In the genomic region with DNA sequence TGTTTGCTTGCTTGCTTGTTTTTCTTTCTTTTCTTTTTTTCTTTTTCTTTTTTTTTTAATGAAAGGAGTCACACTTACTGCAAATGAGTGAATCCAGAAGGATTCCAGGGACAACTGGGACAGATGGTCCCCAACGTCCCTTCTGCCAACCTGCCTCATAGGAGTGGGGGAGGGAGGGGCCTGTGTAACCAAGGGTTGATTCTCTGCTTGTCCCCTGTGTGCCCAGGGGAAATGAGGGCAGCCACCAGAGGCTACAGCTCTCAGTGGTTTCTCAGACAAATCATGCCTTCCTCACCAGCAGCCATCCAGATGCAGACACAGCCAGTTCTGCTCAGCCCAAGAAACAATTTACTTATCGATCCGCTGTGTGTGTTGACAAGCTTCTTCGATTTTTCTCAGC, we compare ENCODE assay signal across 15 mouse cellular contexts. TPM values are rescaled to one million over a fixed set of nuclear protein-coding genes. Genes with fewer than 3 reads are reported as not detected.
A peak's percentile ranks its signal among the peaks of the same experiment; 100 is the strongest.
DNase-seq lines count a peak whose midpoint lies in the region; ATAC-seq lines count a peak whose summit lies in the region.
"Had no signal": no experiment of that assay in that cellular context is flagged by ENCODE, and none has a peak within 500 bp of the region (broad histone marks: within the 10 kb centered on the region; RNA-seq: fewer than 3 reads in every experiment).

No protein-coding gene starts in this region.

- peak; percentile 58 for ATAC-seq in neural tube, embryonic 11.5 days (ENCODE audit: insufficient read depth, low FRiP score, low TSS enrichment)
- 0 out of 2 replicates have a peak, but pooled peaks have one; percentile 14 for ATAC-seq in embryonic facial prominence, embryonic 11.5 days (replicated peaks; ENCODE audit: insufficient number of reproducible peaks, low FRiP score, low TSS enrichment, low read depth)
- no peak for ATAC-seq in monocyte, adult 5-6 weeks (replicated peaks; ENCODE audit: insufficient number of reproducible peaks, low FRiP score, low TSS enrichment, poor library complexity, severe bottlenecking)
- ATAC-seq: activated CD4-positive, CD25-positive, alpha-beta regulatory T cell, adult 4 months had no signal

- H3K27ac ChIP-seq in neural tube, embryonic 11.5 days (ENCODE audit: low read depth, low read length): no peak overlapping the region
- H3K27ac ChIP-seq in embryonic facial prominence, embryonic 11.5 days (replicated peaks; ENCODE audit: low read depth, low read length): no peak overlapping the region
- H3K27ac ChIP-seq: limb, embryonic 15.5 days; stomach, embryonic 15.5 days had no signal

- H3K9ac ChIP-seq in neural tube, embryonic 11.5 days (ENCODE audit: low read length): no peak overlapping the region
- H3K9ac ChIP-seq in embryonic facial prominence, embryonic 11.5 days (replicated peaks; ENCODE audit: low read length): no peak overlapping the region
- H3K9ac ChIP-seq: limb, embryonic 15.5 days; stomach, embryonic 15.5 days had no signal

- peaks cover 4% of the 10 kb centered on the region; the same call in 1 of the 2 replicates for H3K4me1 ChIP-seq in neural tube, embryonic 11.5 days (ENCODE audit: control insufficient read depth, insufficient read depth, low read length)
- no peaks in the 10 kb centered on the region for H3K4me1 ChIP-seq in embryonic facial prominence, embryonic 11.5 days (ENCODE audit: control insufficient read depth, insufficient read depth, low read length)
- H3K4me1 ChIP-seq: stomach, embryonic 15.5 days had no signal

- peak; percentile 23 for DNase-seq in embryo, embryonic 10 days (ENCODE audit: low spot score)
- DNase-seq in embryo, embryonic 9.5 days (ENCODE audit: extremely low spot score): no peak
- DNase-seq in neural tube, embryonic 11.5 days (ENCODE audit: low spot score): peak; percentile 26
- DNase-seq in neural tube, embryonic 10.5 days (ENCODE audit: extremely low spot score, low spot score): no peak
- DNase-seq in embryonic facial prominence, embryonic 11.5 days (ENCODE audit: low spot score): no peak
- DNase-seq in retina, postnatal 1 day: peak; percentile 80
- no peak for DNase-seq in urinary bladder, postnatal 4 days (ENCODE audit: low spot score in 2 of 2)
- DNase-seq: heart, postnatal 4 days; kidney, postnatal 14 days had no signal

- 66% methylated on average over 4 of the region's 4 CpGs for WGBS in neural tube, embryonic 11.5 days
- WGBS in embryonic facial prominence, embryonic 11.5 days: 56% methylated on average over 4 of the region's 4 CpGs

- no peak overlapping the region for H3K4me2 ChIP-seq in neural tube, embryonic 11.5 days (ENCODE audit: low read depth)
- H3K4me2 ChIP-seq in embryonic facial prominence, embryonic 11.5 days (ENCODE audit: low read depth, low read length): no peak overlapping the region
- H3K4me2 ChIP-seq: limb, embryonic 15.5 days; stomach, embryonic 15.5 days had no signal

- H3K36me3 ChIP-seq in neural tube, embryonic 11.5 days (ENCODE audit: control insufficient read depth, insufficient read depth, low read length): no peaks in the 10 kb centered on the region
- no peaks in the 10 kb centered on the region for H3K36me3 ChIP-seq in embryonic facial prominence, embryonic 11.5 days (replicated peaks; ENCODE audit: control insufficient read depth, insufficient read depth, low read depth, low read length)
- H3K36me3 ChIP-seq: G1E; limb, embryonic 15.5 days; stomach, embryonic 15.5 days had no signal

- H3K9me3 ChIP-seq in neural tube, embryonic 11.5 days (ENCODE audit: control insufficient read depth, low read length): no peaks in the 10 kb centered on the region
- no peaks in the 10 kb centered on the region for H3K9me3 ChIP-seq in embryonic facial prominence, embryonic 11.5 days (replicated peaks; ENCODE audit: control insufficient read depth, low read length)
- H3K9me3 ChIP-seq: G1E; limb, embryonic 15.5 days; stomach, embryonic 15.5 days had no signal

- no peak overlapping the region for H3K4me3 ChIP-seq in neural tube, embryonic 11.5 days (ENCODE audit: low read depth, low read length)
- H3K4me3 ChIP-seq in embryonic facial prominence, embryonic 11.5 days (ENCODE audit: low read depth, low read length): no peak overlapping the region
- H3K4me3 ChIP-seq: limb, embryonic 15.5 days; stomach, embryonic 15.5 days had no signal

- no peaks in the 10 kb centered on the region for H3K27me3 ChIP-seq in neural tube, embryonic 11.5 days (ENCODE audit: control insufficient read depth, insufficient read depth, low read length)
- H3K27me3 ChIP-seq in embryonic facial prominence, embryonic 11.5 days (ENCODE audit: control insufficient read depth, insufficient read depth, low read length): no peaks in the 10 kb centered on the region; the same call in 1 of the 2 replicates
- H3K27me3 ChIP-seq: limb, embryonic 15.5 days; stomach, embryonic 15.5 days had no signal

RNA-seq across cellular contexts. Expression of a gene that starts 32.3 kb away (rescaled TPM):
- 31.6 and 33.8 TPM in 2 replicates for polyA plus RNA-seq in neural tube, embryonic 11.5 days (2014; fragmentation: Nextera tagmentation; extraction: Ambion mirVana)
- polyA plus RNA-seq in embryonic facial prominence, embryonic 11.5 days (2014; fragmentation: Nextera tagmentation; extraction: Ambion mirVana): 19.9 and 20.3 TPM in 2 replicates
- 106 to 183 TPM (median 115 TPM) in 3 replicates for total RNA-seq in monocyte, adult 5-6 weeks (2017)

RNA-seq across cellular contexts. Expression of a gene that starts 54.3 kb away (rescaled TPM):
- not detected in 2 replicates for polyA plus RNA-seq in neural tube, embryonic 11.5 days (2014; fragmentation: Nextera tagmentation; extraction: Ambion mirVana)
- not detected in 2 replicates for polyA plus RNA-seq in embryonic facial prominence, embryonic 11.5 days (2014; fragmentation: Nextera tagmentation; extraction: Ambion mirVana)
- total RNA-seq in monocyte, adult 5-6 weeks (2017): 0.58 TPM in 1 of 3 replicates, not detected in the others
- total RNA-seq: G1E; heart, postnatal 4 days; left cerebral cortex, adult 18-20 months had no signal
- polyA plus RNA-seq: G1E; limb, embryonic 15.5 days had no signal

Comparison
In these comparisons a context has a peak if more than half of its experiments do, and no peak if none do; other contexts are left out.
1. DNase-seq: peak in embryo, embryonic 10 days (single experiment), neural tube, embryonic 11.5 days (single experiment) and retina, postnatal 1 day (single experiment); none in embryo, embryonic 9.5 days (single experiment), neural tube, embryonic 10.5 days (single experiment), embryonic facial prominence, embryonic 11.5 days (single experiment) and urinary bladder, postnatal 4 days (0 of 2).